28 mouse cellular contexts compared by ENCODE assay signal in the genomic region with DNA sequence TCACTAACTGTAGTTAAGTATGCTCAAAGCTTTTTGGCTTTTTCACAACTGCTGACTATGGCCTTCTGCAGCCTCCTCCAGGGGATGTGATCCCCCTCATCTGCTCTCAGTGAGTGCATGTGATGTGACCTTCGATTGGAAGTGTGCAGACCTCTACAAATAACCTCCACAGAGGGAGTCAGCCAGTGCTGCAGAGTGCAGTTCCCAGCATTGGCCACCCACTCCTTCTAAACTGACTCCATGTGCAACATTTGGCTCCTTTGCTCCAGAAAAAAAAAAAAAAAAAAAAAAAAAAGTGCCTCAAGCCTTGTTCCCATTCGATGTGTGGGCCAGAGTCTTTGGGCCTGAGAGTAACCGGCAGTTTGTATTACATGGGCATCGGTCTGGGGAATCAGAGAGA.
A peak's percentile ranks its signal among the peaks of the same experiment; 100 is the strongest.
DNase-seq lines count a peak whose midpoint lies in the region; ATAC-seq and TF ChIP-seq lines count a peak whose summit lies in the region.
"Had no signal": no experiment of that assay in that cellular context is flagged by ENCODE, and none has a peak within 500 bp of the region (broad histone marks: within the 10 kb centered on the region; RNA-seq: fewer than 3 reads in every experiment).

No protein-coding gene starts in this region.

- H3K4me2 ChIP-seq in embryonic facial prominence, embryonic 14.5 days (ENCODE audit: low read depth, low read length), result no peak overlapping the region
- H3K4me2 ChIP-seq: embryonic facial prominence, embryonic 12.5 days; embryonic facial prominence, embryonic 15.5 days; forebrain, embryonic 12.5 days had no signal

- DNase-seq in embryonic facial prominence, embryonic 14.5 days (ENCODE audit: low spot score), result peak; percentile 44
- DNase-seq in embryonic facial prominence, embryonic 10.5 days (ENCODE audit: low spot score), result no peak
- DNase-seq in layer of hippocampus, adult 2 months (ENCODE audit: low spot score in 2 of 2), result no peak
- no peak for DNase-seq in layer of hippocampus, adult 9-11 months
- peak; percentile 9 for DNase-seq in lung, postnatal 10 days
- DNase-seq in lung, adult 2 months, result no peak
- no peak for DNase-seq in ES-E14 (ENCODE audit: low read depth, low spot score)
- DNase-seq in neural tube, embryonic 10.5 days (ENCODE audit: extremely low spot score, low spot score), result no peak
- DNase-seq: adrenal gland, adult 8-10 months; adrenal gland, postnatal 14 days; adrenal gland, postnatal 36 days; B cell, adult 2 months; cerebellum, adult 11 months; cerebellum, adult 18-20 months; cerebellum, adult 8-10 months; cerebellum, adult 9-11 months; cerebellum, postnatal 14 days; cerebellum, postnatal 36 days; embryo, embryonic 11 days had no signal

- no peaks in the 10 kb centered on the region for H3K9me3 ChIP-seq in embryonic facial prominence, embryonic 14.5 days (ENCODE audit: control insufficient read depth, low read length)
- H3K9me3 ChIP-seq in embryonic facial prominence, embryonic 10.5 days, result no peaks in the 10 kb centered on the region
- no peaks in the 10 kb centered on the region for H3K9me3 ChIP-seq in ES-E14 (ENCODE audit: control insufficient read depth, insufficient read depth, low read depth, low read length)
- H3K9me3 ChIP-seq: forebrain, embryonic 10.5 days; forebrain, embryonic 12.5 days had no signal

- WGBS in embryonic facial prominence, embryonic 14.5 days, result 56% methylated on average over 4 of the region's 4 CpGs
- 70% methylated on average over 4 of the region's 4 CpGs for WGBS in embryonic facial prominence, embryonic 10.5 days
- WGBS in lung, adult 2 months, result 65% methylated on average over 4 of the region's 4 CpGs

- TF ChIP-seq CTCF in layer of hippocampus, adult 2 months (conservative IDR thresholded peaks at IDR 0.05), result peak; percentile 40
- TF ChIP-seq CTCF in lung, adult 2 months (IDR thresholded peaks at IDR 0.05; ENCODE audit: insufficient read depth, low read length), result no peak

- no peak overlapping the region for H3K9ac ChIP-seq in embryonic facial prominence, embryonic 14.5 days (ENCODE audit: low read depth, low read length)
- H3K9ac ChIP-seq in ES-E14 (ENCODE audit: insufficient read depth, low read depth, low read length, poor library complexity, severe bottlenecking), result no peak overlapping the region
- H3K9ac ChIP-seq: embryonic facial prominence, embryonic 12.5 days; embryonic facial prominence, embryonic 15.5 days; forebrain, embryonic 12.5 days had no signal

- H3K36me3 ChIP-seq in embryonic facial prominence, embryonic 14.5 days (ENCODE audit: control insufficient read depth, insufficient read depth, low read length), result no peaks in the 10 kb centered on the region
- no peaks in the 10 kb centered on the region for H3K36me3 ChIP-seq in embryonic facial prominence, embryonic 10.5 days (replicated peaks)
- H3K36me3 ChIP-seq in ES-E14 (ENCODE audit: control insufficient read depth, insufficient read depth, low read length, poor library complexity, severe bottlenecking), result no peaks in the 10 kb centered on the region
- H3K36me3 ChIP-seq: embryonic facial prominence, embryonic 12.5 days; embryonic facial prominence, embryonic 15.5 days; forebrain, embryonic 10.5 days; forebrain, embryonic 12.5 days had no signal

- no peaks in the 10 kb centered on the region for H3K27me3 ChIP-seq in embryonic facial prominence, embryonic 14.5 days (replicated peaks; ENCODE audit: control insufficient read depth, insufficient read depth, low read length)
- H3K27me3 ChIP-seq in embryonic facial prominence, embryonic 10.5 days (replicated peaks; ENCODE audit: low read depth, poor library complexity, severe bottlenecking), result no peaks in the 10 kb centered on the region
- H3K27me3 ChIP-seq: CH12.LX; embryonic facial prominence, embryonic 12.5 days; embryonic facial prominence, embryonic 15.5 days; forebrain, embryonic 12.5 days had no signal

- no peaks in the 10 kb centered on the region; the same call in 1 of the 2 replicates for H3K4me1 ChIP-seq in embryonic facial prominence, embryonic 14.5 days (ENCODE audit: control insufficient read depth, insufficient read depth, low read length)
- no peaks in the 10 kb centered on the region for H3K4me1 ChIP-seq in embryonic facial prominence, embryonic 10.5 days
- no peaks in the 10 kb centered on the region for H3K4me1 ChIP-seq in lung, adult 2 months (ENCODE audit: control insufficient read depth, insufficient read depth, low read length)
- no peaks in the 10 kb centered on the region for H3K4me1 ChIP-seq in ES-E14 (ENCODE audit: control insufficient read depth in 2 of 2, insufficient read depth in 2 of 2, low read length in 2 of 2, poor library complexity in 1 of 2)
- H3K4me1 ChIP-seq: embryonic facial prominence, embryonic 12.5 days; forebrain, embryonic 10.5 days; forebrain, embryonic 12.5 days had no signal

- in situ Hi-C loops in ES-E14 (cut with MboI; ENCODE audit: low sequenced_read_pairs in 2 of 2, unreplicated experiment in 2 of 2), result no loop called here

- peak; percentile 75 for ATAC-seq in embryonic facial prominence, embryonic 14.5 days (ENCODE audit: low read depth)
- ATAC-seq: CD4-positive, CD25-positive, alpha-beta regulatory T cell, adult 4 months; forebrain, embryonic 14.5 days; forebrain, embryonic 16.5 days had no signal

- no peak overlapping the region for H3K27ac ChIP-seq in embryonic facial prominence, embryonic 14.5 days (replicated peaks; ENCODE audit: low read depth, low read length)
- H3K27ac ChIP-seq in embryonic facial prominence, embryonic 10.5 days (replicated peaks), result no peak overlapping the region
- no peak overlapping the region for H3K27ac ChIP-seq in layer of hippocampus, adult 2 months
- H3K27ac ChIP-seq in ES-E14 (ENCODE audit: insufficient read depth, low read depth, low read length, poor library complexity, severe bottlenecking), result no peak overlapping the region
- H3K27ac ChIP-seq: embryonic facial prominence, embryonic 12.5 days; embryonic facial prominence, embryonic 15.5 days; forebrain, embryonic 10.5 days; forebrain, embryonic 12.5 days had no signal

- no peak for TF ChIP-seq POLR2A in lung, adult 2 months (IDR thresholded peaks at IDR 0.05; ENCODE audit: borderline replicate concordance, extremely low read depth, low read depth, low read length)

- H3K4me3 ChIP-seq in embryonic facial prominence, embryonic 14.5 days (ENCODE audit: low read depth, low read length), result no peak overlapping the region
- H3K4me3 ChIP-seq in embryonic facial prominence, embryonic 10.5 days, result no peak overlapping the region
- no peak overlapping the region for H3K4me3 ChIP-seq in layer of hippocampus, adult 2 months
- H3K4me3 ChIP-seq in lung, adult 2 months (replicated peaks; ENCODE audit: extremely low read depth, low read depth, low read length), result no peak overlapping the region
- H3K4me3 ChIP-seq in ES-E14 (ENCODE audit: insufficient read depth in 1 of 2, low read depth in 1 of 2, low read length in 2 of 2, poor library complexity in 1 of 2, severe bottlenecking in 1 of 2), result no peak overlapping the region
- H3K4me3 ChIP-seq: embryonic facial prominence, embryonic 12.5 days; embryonic facial prominence, embryonic 15.5 days; erythroblast, embryonic 14.5 days; forebrain, embryonic 10.5 days; forebrain, embryonic 12.5 days had no signal

TF ChIP-seq in ES-E14, 5 proteins besides CTCF, POLR2A, EP300 and RAD21:
- TF ChIP-seq ZC3H11A (IDR thresholded peaks at IDR 0.05; ENCODE audit: borderline replicate concordance, low read depth, low read length), result no peak
- TF ChIP-seq ZNF384 (IDR thresholded peaks at IDR 0.05; ENCODE audit: low read depth, low read length), result peak; percentile 57; the same call in 1 of the 2 replicates
- no peak for TF ChIP-seq CHD2 (IDR thresholded peaks at IDR 0.05; ENCODE audit: low read depth, low read length)
- TF ChIP-seq MAFK (IDR thresholded peaks at IDR 0.05; ENCODE audit: insufficient read depth, low read depth, low read length), result no peak
- no peak for TF ChIP-seq HCFC1 (IDR thresholded peaks at IDR 0.05; ENCODE audit: borderline replicate concordance, insufficient read depth, low read length)

Comparison
In these comparisons a context has a peak if more than half of its experiments do, and no peak if none do; other contexts are left out.
1. DNase-seq: peak in embryonic facial prominence, embryonic 14.5 days (single experiment) and lung, postnatal 10 days (single experiment); none in embryonic facial prominence, embryonic 10.5 days (single experiment), layer of hippocampus, adult 2 months (0 of 2), layer of hippocampus, adult 9-11 months (single experiment), lung, adult 2 months (single experiment), ES-E14 (single experiment) and neural tube, embryonic 10.5 days (single experiment).